Mouse (Mus musculus): ENCODE results near the gene Tssk2. TPM values are rescaled to one million over a fixed set of nuclear protein-coding genes. Genes with fewer than 3 reads are reported as not detected.

Gene Tssk2
- polyA plus RNA-seq (2012; rRNA removed; ENCODE audit: low replicate concordance), result not detected in 2 replicates

GRCm38 (mm10) chr16:17898462-17898861, at the start of gene Tssk2, which contains the start of gene Dgcr2:
Gene Tssk2 (plus strand): TSS chr16:17898637.
Gene Dgcr2 (minus strand): TSS chr16:17898562.

GRCm38 (mm10) chr16:17891567-17891959, 6.9 kb upstream of the Tssk2 start, which contains the start of gene Gm20518:
Gene Gm20518 (minus strand): TSS chr16:17891671.

GRCm38 (mm10) chr16:17893923-17894322, 4.5 kb upstream of the Tssk2 start, which contains the start of gene Tssk1:
Gene Tssk1 (plus strand): TSS chr16:17894223.

GRCm38 (mm10) chr16:17911052-17911595, 12.7 kb downstream of the Tssk2 start, which contains the start of gene Ess2:
Gene Ess2 (minus strand): TSS chr16:17911348.

GRCm38 (mm10) chr16:17914307-17915249, 16.1 kb downstream of the Tssk2 start, which contains the start of gene Gsc2:
Gene Gsc2 (minus strand): TSS chr16:17915059.

GRCm38 (mm10) chr16:17928087-17928580, 29.7 kb downstream of the Tssk2 start, which contains the start of gene Slc25a1:
Gene Slc25a1 (minus strand): TSS chr16:17928219.

Other genes starting within 250 kb of the Tssk2 start
- 78.1 and 93.2 TPM in 2 replicates for gene Med15, start 165.7 kb upstream of the Tssk2 start, polyA plus RNA-seq (2012; rRNA removed; ENCODE audit: low replicate concordance)
- 91.2 and 128 TPM in 2 replicates for gene Klhl22, start 139.0 kb upstream of the Tssk2 start, polyA plus RNA-seq (2012; rRNA removed; ENCODE audit: low replicate concordance)
- gene Scarf2, start 101.4 kb upstream of the Tssk2 start, polyA plus RNA-seq (2012; rRNA removed; ENCODE audit: low replicate concordance), result 26.1 and 146 TPM in 2 replicates
- 0.06 TPM in 1 of 2 replicates, not detected in the other for gene B830017H08Rik, start 65.5 kb upstream of the Tssk2 start, polyA plus RNA-seq (2012; rRNA removed; ENCODE audit: low replicate concordance)
- gene Car15, start 60.3 kb upstream of the Tssk2 start, polyA plus RNA-seq (2012; rRNA removed; ENCODE audit: low replicate concordance), result 4.0 and 5.8 TPM in 2 replicates
- gene Gm20518, start 7.0 kb upstream of the Tssk2 start, polyA plus RNA-seq (2012; rRNA removed; ENCODE audit: low replicate concordance), result 0.66 and 1.6 TPM in 2 replicates
- 0.14 and 0.16 TPM in 2 replicates for gene Tssk1, start 4.4 kb upstream of the Tssk2 start, polyA plus RNA-seq (2012; rRNA removed; ENCODE audit: low replicate concordance)
- 101 and 165 TPM in 2 replicates for gene Dgcr2, start 75 bp upstream of the Tssk2 start, polyA plus RNA-seq (2012; rRNA removed; ENCODE audit: low replicate concordance)
- 26.6 and 29.1 TPM in 2 replicates for gene Ess2, start 12.7 kb downstream of the Tssk2 start, polyA plus RNA-seq (2012; rRNA removed; ENCODE audit: low replicate concordance)
- not detected in 2 replicates for gene Gsc2, start 16.4 kb downstream of the Tssk2 start, polyA plus RNA-seq (2012; rRNA removed; ENCODE audit: low replicate concordance)
- gene Slc25a1, start 29.6 kb downstream of the Tssk2 start, polyA plus RNA-seq (2012; rRNA removed; ENCODE audit: low replicate concordance), result 860 and 1,002 TPM in 2 replicates
- not detected in 2 replicates for gene Vpreb2, start 81.8 kb downstream of the Tssk2 start, polyA plus RNA-seq (2012; rRNA removed; ENCODE audit: low replicate concordance)
- gene Dgcr6, start 154.2 kb downstream of the Tssk2 start, polyA plus RNA-seq (2012; rRNA removed; ENCODE audit: low replicate concordance), result 88.4 and 98.1 TPM in 2 replicates
- gene Prodh, start 191.6 kb downstream of the Tssk2 start, polyA plus RNA-seq (2012; rRNA removed; ENCODE audit: low replicate concordance), result 38.0 and 55.1 TPM in 2 replicates
- 1.0 and 6.5 TPM in 2 replicates for gene Rtn4r, start 229.0 kb downstream of the Tssk2 start, polyA plus RNA-seq (2012; rRNA removed; ENCODE audit: low replicate concordance)

All from subcutaneous adipose tissue, adult 2 months (tissue).